Mouse (Mus musculus) liver, postnatal 0 days (tissue): ENCODE measurements around the gene Vwf.

Experiments
- CTCF ChIP-seq: sonication (generic); IDR thresholded peaks from 2 replicates; pipeline ENCODE4 v1.5.1; 2016; ENCODE audit warnings: antibody characterized with exemption, low read depth
- EP300 ChIP-seq: IDR thresholded peaks from 2 replicates; pipeline ENCODE4 v1.6.1; 2016; ENCODE audit warnings: antibody characterized with exemption, low read depth, mild to moderate bottlenecking

GRCm38 (mm10) chr6:125729471-125729870 lies 182.9 kb downstream of the Vwf start:
- TF ChIP-seq CTCF (no peak), EP300 (no peak)
